Mouse (Mus musculus) C2C12 (cell line): ENCODE measurements around the gene Gm17657. TPM values are rescaled to one million over a fixed set of nuclear protein-coding genes. Genes with fewer than 3 reads are reported as not detected.

Experiments used
- H3K27me3 ChIP-seq: one replicate; pipeline ENCODE4 v1.6.1; 2011; ENCODE audit not compliant: control insufficient read depth, insufficient read depth, insufficient read length
- H3K36me3 ChIP-seq: one replicate; pipeline ENCODE4 v1.6.1; 2011; ENCODE audit not compliant: control insufficient read depth, insufficient read depth
- H3K4me3 ChIP-seq: one replicate; pipeline ENCODE4 v1.5.1; 2011; ENCODE audit warnings: mild to moderate bottlenecking, control low read depth; ENCODE audit not compliant: poor library complexity, insufficient read depth, severe bottlenecking
- H3K79me2 ChIP-seq: one replicate; pipeline ENCODE4 v1.6.1; 2011; ENCODE audit not compliant: control insufficient read depth, insufficient read depth
- H3K79me3 ChIP-seq: one replicate; pipeline ENCODE4 v1.6.1; 2011; ENCODE audit warnings: low read depth, control low read depth
- H3ac ChIP-seq: one replicate; pipeline ENCODE3; 2011; ENCODE audit warnings: low read depth; ENCODE audit not compliant: control insufficient read depth, insufficient read length
- CEBPB ChIP-seq: IDR thresholded peaks from one replicate; pipeline ENCODE4 v1.6.1; 2011; ENCODE audit warnings: low read depth, mild to moderate bottlenecking, control low read depth, moderate library complexity
- CTCF ChIP-seq: IDR thresholded peaks from one replicate; pipeline ENCODE4 v1.5.1; 2011; ENCODE audit not compliant: control insufficient read depth, insufficient read depth, insufficient read length
- FOSL1 ChIP-seq: IDR thresholded peaks from one replicate; pipeline ENCODE4 v1.8.0; 2011; ENCODE audit warnings: mild to moderate bottlenecking, low read length; ENCODE audit not compliant: poor library complexity, insufficient read depth, severe bottlenecking
- MAX ChIP-seq: IDR thresholded peaks from one replicate; pipeline ENCODE4 v1.6.1; 2011; ENCODE audit warnings: mild to moderate bottlenecking, control low read depth
- MYOD1 ChIP-seq: IDR thresholded peaks from one replicate; pipeline ENCODE4 v1.6.1; 2011; ENCODE audit warnings: low read depth; ENCODE audit not compliant: control insufficient read depth, insufficient read length
- MYOG ChIP-seq: IDR thresholded peaks from one replicate; pipeline ENCODE4 v1.6.1; 2011; ENCODE audit not compliant: control insufficient read depth, insufficient read length; ENCODE audit errors: extremely low read depth
- USF1 ChIP-seq: IDR thresholded peaks from one replicate; pipeline ENCODE4 v1.6.1; 2011; ENCODE audit warnings: low read depth, mild to moderate bottlenecking, control low read depth, moderate library complexity
- polyA plus RNA-seq: library from polyadenylated mRNA; unstranded; fragments of >200 nt; fragmentation: generic; extraction: Trizol; gene quantifications from one replicate; pipeline ENCODE4 v1.2.1, GENCODE M21; 2012; ENCODE audit warnings: missing spikeins

Gene Gm17657
- polyA plus RNA-seq, 1 experiment = not detected

DNA sequence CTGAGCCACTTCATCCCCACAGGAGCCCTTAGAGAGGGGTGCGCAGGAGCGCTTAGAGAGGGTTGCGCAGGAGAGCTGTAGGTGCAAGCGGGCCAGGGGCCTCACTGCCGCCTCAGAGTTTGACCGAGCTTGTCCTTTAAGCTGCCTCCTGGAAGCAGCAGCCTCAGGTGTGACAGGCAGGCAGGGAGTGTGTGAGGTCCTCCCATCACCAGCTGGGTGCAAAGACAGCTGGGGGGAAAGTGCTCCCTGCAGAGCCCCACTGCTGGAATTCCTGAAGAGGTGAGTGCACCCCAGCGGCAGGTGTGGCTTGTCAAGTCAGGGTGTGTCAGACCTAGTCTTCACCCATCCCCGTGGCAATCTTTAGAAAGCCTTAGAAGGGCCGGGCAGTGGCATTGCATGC lies 37.5 kb upstream of the Gm17657 start:
- TF ChIP-seq MAX = no peak
- no peak for TF ChIP-seq CTCF
- TF ChIP-seq MYOG = no peak
- no peak for TF ChIP-seq FOSL1
- no peak for TF ChIP-seq CEBPB
- no peak for TF ChIP-seq MYOD1
- no peak for TF ChIP-seq USF1

DNA sequence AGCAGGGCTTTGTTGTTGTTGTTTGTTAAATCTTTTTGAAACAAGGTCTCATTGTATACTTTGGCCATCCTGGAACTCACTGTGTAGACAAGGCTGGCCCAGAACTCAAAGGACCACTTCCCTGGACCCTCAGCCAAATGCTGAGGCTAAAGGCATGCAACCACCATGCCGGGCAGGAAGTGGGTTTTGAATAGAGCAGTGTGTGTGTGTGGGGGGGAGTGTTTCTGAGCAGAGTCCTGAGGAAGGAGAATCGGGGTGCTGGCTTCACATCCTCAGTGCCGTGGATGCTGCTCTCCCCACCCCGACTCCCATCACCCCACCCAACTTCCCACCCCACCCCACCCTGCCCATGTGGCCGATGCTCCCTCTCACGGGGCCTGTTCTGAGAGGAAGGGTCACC lies 36.0 kb upstream of the Gm17657 start:
- Histone ChIP-seq H3K79me2 (no peaks in the 10 kb centered on the region), H3K36me3 (peaks cover 3% of the 10 kb centered on the region), H3K79me3 (no peaks in the 10 kb centered on the region), H3K4me3 (no peak overlapping the region), H3K27me3 (no peaks in the 10 kb centered on the region), H3ac (no peak overlapping the region)
- no peak for TF ChIP-seq MYOD1
- no peak for TF ChIP-seq MAX
- no peak for TF ChIP-seq CTCF
- no peak for TF ChIP-seq USF1
- TF ChIP-seq FOSL1 = no peak
- no peak for TF ChIP-seq MYOG
- TF ChIP-seq CEBPB = no peak

More for the DNA sequence above, 37.5 kb upstream of the Gm17657 start:
- H3K27me3 ChIP-seq = no peaks in the 10 kb centered on the region
- no peak overlapping the region for H3ac ChIP-seq
- H3K4me3 ChIP-seq = no peak overlapping the region
- H3K36me3 ChIP-seq = peaks cover 3% of the 10 kb centered on the region
- H3K79me3 ChIP-seq = no peaks in the 10 kb centered on the region
- no peaks in the 10 kb centered on the region for H3K79me2 ChIP-seq

DNA sequence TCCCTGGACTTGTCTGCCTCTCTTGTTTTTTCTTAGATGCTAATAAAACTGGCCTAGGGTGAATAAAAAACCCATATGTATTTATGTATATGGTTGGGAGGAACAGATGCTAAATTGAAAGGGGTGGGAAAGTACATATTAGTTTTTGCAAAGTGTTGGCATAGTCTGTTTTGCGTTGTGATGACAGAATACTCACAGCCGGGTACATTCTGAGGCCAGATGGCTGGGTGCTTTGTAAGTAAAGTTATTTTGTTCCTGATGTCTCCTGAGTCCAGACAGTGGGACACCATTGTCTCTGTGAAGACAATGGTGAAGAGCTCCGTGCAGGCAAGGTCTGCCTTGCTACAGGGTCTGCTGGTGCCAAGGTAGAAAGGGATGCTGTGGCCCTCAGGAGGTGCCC lies 35.3 kb upstream of the Gm17657 start:
- TF ChIP-seq MAX (no peak), FOSL1 (no peak), USF1 (no peak), CTCF (no peak), MYOD1 (no peak), CEBPB (no peak), MYOG (no peak)
- Histone ChIP-seq H3ac (no peak overlapping the region), H3K36me3 (peaks cover 5% of the 10 kb centered on the region), H3K79me2 (no peaks in the 10 kb centered on the region), H3K79me3 (no peaks in the 10 kb centered on the region), H3K27me3 (no peaks in the 10 kb centered on the region), H3K4me3 (no peak overlapping the region)

DNA sequence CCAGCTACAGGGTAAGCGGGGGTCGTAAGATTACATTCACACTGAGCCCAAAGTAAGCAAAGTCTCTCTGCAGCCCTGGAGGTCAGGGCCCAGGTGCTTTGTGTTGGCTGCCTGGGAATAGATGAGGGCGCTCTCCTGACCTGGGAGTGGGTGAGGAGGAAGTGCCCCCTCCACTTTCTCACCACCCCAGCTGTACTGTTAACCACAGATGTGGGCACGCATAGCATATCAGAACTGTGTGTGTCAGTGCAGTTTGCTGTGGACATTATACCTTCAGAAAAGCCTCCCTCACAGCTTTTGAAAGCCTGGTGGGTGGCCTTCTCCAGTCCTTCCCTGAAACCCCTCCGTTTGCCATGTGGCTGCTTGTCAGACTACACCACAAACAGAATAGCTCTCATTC lies 34.9 kb upstream of the Gm17657 start:
- peaks cover 9% of the 10 kb centered on the region for H3K36me3 ChIP-seq
- H3K27me3 ChIP-seq = no peaks in the 10 kb centered on the region
- H3K4me3 ChIP-seq = no peak overlapping the region
- no peaks in the 10 kb centered on the region for H3K79me3 ChIP-seq
- no peaks in the 10 kb centered on the region for H3K79me2 ChIP-seq
- TF ChIP-seq CEBPB = no peak
- TF ChIP-seq MAX = no peak
- TF ChIP-seq MYOG = no peak
- TF ChIP-seq CTCF = no peak
- no peak for TF ChIP-seq MYOD1
- no peak for TF ChIP-seq USF1
- H3ac ChIP-seq = no peak overlapping the region

DNA sequence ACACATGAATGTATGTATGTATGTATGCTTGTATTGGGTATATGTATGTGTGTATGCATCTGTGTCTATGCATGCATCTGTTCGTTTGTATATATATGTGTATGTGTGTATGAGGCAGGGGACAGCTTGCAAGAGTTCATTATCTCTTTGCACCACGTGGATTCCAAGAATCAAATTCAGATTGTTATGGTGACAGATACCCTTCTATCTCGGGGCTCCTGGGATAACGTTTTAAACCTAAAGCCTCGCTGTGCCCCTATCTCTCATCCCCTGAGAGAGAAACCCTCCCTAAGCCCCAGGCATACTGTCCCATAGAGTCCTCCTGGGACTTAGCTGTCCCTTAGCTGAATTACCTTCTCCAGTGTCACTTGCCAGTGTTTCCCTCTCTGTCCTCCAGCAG lies 34.1 kb upstream of the Gm17657 start:
- Histone ChIP-seq H3K4me3 (no peak overlapping the region), H3K36me3 (peaks cover 9% of the 10 kb centered on the region), H3K79me2 (no peaks in the 10 kb centered on the region), H3ac (no peak overlapping the region), H3K27me3 (no peaks in the 10 kb centered on the region), H3K79me3 (no peaks in the 10 kb centered on the region)
- TF ChIP-seq MYOG = no peak
- no peak for TF ChIP-seq CTCF
- TF ChIP-seq MAX = no peak
- no peak for TF ChIP-seq CEBPB
- TF ChIP-seq FOSL1 = no peak
- no peak for TF ChIP-seq MYOD1
- no peak for TF ChIP-seq USF1

DNA sequence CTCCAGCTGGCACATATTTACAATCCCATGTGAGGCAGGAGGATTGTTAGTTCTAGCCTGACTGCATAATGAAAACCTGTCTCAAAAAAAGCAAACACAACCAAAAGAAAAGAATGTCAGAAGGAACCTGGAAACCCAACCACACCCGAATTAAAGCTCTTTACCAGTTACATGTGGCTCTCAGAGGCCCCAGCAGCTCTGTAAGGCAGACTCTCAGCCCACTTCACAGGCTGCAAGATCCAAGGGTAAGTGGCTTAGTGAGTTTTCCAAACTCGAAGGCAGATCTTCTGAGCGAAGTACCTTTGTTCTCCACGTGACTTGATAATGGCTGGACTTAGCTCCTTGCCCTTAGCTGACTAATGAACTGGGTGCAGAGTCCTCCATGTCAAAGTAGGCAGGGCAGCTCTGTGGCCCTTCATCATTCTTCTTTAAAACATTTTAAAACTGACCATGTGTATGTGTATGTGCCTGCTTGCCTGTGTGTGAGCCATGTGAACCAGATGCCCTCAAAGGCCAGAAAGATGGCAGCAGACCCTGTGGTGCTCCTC lies 30.2 kb upstream of the Gm17657 start:
- no peak for TF ChIP-seq MAX
- TF ChIP-seq USF1 = no peak
- TF ChIP-seq FOSL1 = no peak
- TF ChIP-seq CEBPB = no peak
- H3K79me3 ChIP-seq = no peaks in the 10 kb centered on the region
- peaks cover 9% of the 10 kb centered on the region for H3K36me3 ChIP-seq
- no peaks in the 10 kb centered on the region for H3K27me3 ChIP-seq
- H3ac ChIP-seq = no peak overlapping the region
- no peaks in the 10 kb centered on the region for H3K79me2 ChIP-seq
- H3K4me3 ChIP-seq = no peak overlapping the region
